Mouse (Mus musculus) heart, postnatal 4 days (tissue): ENCODE measurements around the gene Tmem63a. TPM values are rescaled to one million over a fixed set of nuclear protein-coding genes. Genes with fewer than 3 reads are reported as not detected.
"Not testable (repeated sequence)": the region's sequence is repeated elsewhere in the genome, so short reads cannot be mapped to it uniquely, and the experiment has no call there.

Source experiments
- DNase-seq: peaks from one replicate; pipeline ENCODE4 v3.0.0; 2021
- total RNA-seq, 2 experiments: library from RNA; stranded (reverse); gene quantifications; 2 replicates each; pipeline ENCODE4 v1.2.3; 2021

Tmem63a gene
- total RNA-seq, 2 experiments from 2014 or later = 17.7 to 18.0 TPM

GRCm38 (mm10) chr1:180929599-180929998, 12.5 kb upstream of the Tmem63a start:
- DNase-seq = no peak

- DNase-seq = no peak
Observed at GRCm38 (mm10) chr1:180931106-180931505, 11.0 kb upstream of the Tmem63a start.

GRCm38 (mm10) chr1:180933659-180934058, 8.5 kb upstream of the Tmem63a start:
- DNase-seq = no peak

DNA sequence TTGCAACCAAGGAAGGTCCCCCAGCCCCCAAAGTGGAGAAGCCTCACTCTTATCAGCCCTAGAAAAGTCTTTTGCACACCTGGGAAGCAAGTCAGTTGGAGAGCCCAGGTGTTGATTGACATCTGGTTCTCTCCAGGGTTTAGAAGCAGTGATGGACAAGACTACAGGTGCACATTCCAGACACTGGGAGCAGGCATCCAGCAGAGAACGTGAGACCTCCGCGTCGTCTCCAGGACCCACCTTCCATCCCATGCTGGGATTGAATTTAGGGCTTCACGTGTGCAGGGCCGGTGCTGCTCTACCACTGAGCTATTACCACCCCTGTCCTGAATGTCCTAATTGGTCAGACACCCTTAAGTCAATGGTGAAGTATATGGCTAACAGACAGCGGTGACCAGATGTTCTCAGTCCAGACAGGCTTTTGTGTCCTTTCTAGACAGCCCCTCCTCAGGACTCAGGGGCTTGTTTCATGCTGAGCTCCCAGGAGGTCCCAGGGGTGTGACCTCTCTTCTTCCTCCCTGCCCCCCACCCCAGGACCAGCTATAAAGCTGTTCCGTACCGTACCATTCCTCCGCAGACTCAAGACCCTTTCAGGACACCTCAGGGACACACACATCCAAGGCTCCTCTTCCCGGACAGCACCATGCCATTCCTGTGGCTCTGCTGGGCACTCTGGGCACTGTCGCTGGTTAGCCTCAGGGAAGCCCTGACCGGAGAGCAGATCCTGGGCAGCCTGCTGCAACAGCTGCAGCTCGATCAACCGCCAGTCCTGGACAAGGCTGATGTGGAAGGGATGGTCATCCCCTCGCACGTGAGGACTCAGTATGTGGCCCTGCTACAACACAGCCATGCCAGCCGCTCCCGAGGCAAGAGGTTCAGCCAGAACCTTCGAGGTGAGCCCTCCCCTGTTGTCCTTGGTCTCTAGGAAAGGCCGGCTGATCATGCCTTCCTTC, 7.4 kb upstream of the Tmem63a start, which contains the start of gene Lefty1:
Lefty1 (plus strand) TSS at position 556 of the 953 bp plus-strand sequence.
- DNase-seq = no peak

DNA sequence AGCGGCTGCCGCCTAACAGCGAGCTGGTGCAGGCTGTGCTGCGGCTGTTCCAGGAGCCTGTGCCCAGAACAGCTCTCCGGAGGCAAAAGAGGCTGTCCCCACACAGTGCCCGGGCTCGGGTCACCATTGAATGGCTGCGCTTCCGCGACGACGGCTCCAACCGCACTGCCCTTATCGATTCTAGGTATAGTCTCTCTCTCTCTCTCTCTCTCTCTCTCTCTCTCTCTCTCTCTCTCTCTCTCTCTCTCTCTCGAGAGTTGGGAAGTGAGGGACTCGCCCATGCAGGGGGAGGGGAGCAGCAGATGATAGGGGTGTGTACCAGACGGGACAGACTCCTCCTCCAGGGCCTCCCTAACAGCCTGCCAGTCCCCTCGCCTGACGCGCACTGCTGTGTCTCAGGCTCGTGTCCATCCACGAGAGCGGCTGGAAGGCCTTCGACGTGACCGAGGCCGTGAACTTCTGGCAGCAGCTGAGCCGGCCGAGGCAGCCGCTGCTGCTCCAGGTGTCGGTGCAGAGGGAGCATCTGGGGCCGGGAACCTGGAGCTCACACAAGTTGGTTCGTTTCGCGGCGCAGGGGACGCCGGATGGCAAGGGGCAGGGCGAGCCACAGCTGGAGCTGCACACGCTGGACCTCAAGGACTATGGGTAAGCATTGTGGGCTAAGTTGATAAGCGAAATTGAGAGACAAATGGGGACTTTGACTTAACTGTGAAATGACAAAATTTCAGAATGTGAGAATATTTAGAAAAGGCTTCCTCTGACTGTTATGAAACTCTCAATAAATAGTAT, 5.3 kb upstream of the Tmem63a start:
- DNase-seq = peak; percentile 56

- not testable (repeated sequence) for DNase-seq
Observed at GRCm38 (mm10) chr1:180937631-180938030, 4.5 kb upstream of the Tmem63a start.

GRCm38 (mm10) chr1:180938781-180939180, 3.4 kb upstream of the Tmem63a start:
- DNase-seq = not testable (repeated sequence)

- no peak for DNase-seq
Observed at GRCm38 (mm10) chr1:180940776-180941460, 1.2 kb upstream of the Tmem63a start.

DNA sequence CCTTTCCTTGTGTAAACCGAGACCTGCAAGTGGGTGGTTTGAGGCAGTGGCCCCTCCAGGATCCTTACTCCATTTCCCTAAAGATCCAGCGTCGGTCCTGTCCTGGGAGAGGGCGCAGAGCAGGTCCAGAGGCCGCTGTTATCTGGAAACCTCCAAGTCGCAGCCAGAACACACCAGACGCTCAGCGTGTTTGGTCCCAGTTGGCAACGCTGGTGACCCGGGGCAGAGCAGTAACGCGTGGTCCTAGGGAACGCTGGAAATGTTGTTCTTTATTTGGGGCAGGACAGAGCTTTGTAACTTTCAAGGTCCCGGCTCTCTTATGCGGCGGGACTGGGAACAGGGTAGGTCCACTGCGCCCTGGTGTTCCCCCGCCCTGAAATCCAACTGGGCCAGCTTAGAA, 418 bp upstream of the Tmem63a start:
- DNase-seq = peak; percentile 43

- no peak for DNase-seq
Observed at GRCm38 (mm10) chr1:180943032-180943644, 994 bp downstream of the Tmem63a start.

DNA sequence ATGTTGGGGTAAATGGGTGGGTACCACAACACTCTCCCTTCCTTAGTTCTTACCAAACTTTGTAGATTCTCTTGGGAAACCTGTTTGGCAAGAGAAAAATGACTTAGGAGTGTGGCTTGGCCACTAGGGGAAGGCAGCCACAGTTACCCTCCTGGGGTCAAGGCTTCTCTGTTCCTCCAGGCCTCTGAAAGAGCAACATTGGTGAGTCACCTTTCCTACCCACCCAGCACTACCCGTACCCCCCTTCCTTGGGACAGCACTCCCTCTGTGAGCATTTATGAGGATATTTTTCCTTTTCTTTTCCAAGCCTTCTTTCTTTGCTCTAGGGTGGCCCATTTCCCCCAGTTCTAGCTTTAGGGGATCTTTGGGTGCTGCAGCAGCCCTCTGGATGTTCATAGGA, 1.8 kb downstream of the Tmem63a start:
- DNase-seq = no peak

DNA sequence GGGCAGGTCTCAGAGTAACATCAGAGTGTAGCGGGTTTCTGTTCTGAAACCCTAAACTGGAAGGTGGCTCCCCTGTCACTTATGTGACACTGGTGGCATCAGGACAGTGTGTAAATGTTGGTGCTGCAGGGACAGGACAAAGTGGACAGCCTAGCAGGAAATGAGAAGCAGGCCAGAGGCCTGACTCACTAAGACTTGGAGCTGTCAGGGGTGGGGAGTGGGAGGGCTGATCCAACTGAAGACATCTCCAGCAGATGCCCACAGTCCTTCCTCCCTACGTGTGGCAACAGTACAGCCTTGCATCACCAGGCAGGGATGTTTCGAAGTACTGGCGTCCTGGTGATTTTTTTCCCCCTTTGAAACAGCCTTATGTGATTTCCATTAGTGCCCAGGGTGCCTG, 2.4 kb downstream of the Tmem63a start:
- DNase-seq = no peak

- DNase-seq = peak; percentile 70
Observed at GRCm38 (mm10) chr1:180945001-180945980, 3.1 kb downstream of the Tmem63a start.

DNA sequence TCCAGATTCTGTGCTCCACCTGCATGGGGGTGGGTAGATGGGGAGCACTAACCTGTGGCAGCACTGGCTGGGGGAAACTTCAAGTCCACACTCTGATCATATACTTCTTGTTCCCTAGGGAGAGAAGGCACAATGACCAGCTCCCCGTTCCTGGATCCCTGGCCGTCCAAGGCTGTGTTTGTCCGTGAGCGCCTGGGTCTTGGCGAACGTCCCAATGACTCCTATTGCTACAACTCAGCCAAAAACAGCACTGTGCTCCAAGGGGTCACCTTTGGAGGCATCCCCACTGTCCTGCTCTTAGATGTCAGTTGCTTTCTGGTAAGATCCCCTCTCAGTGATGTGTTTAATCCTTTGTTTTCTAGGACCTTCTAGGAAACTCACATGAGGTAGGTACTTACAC, 4.3 kb downstream of the Tmem63a start:
- DNase-seq = no peak

- DNase-seq = no peak
Observed at GRCm38 (mm10) chr1:180952085-180952746, 10.1 kb downstream of the Tmem63a start.

- DNase-seq = no peak
Observed at GRCm38 (mm10) chr1:180952808-180953207, 10.7 kb downstream of the Tmem63a start.

DNA sequence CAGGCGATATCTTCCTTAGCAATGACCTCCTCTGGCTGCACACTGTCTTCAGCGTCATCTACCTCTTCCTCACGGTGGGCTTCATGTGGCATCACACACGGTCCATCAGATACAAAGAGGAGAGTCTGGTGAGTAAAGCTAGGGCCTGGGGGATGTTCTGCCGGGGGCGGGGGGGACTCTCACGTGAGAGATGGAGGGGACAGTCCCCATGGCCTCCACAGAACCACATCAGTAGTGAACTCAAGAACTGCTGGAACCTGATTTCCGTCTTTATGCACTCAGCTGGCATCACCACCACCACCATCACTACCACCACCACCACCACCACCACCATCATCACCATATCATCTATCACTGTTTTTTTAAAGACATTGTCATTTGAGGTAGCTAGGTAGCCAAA, 14.3 kb downstream of the Tmem63a start:
- DNase-seq = no peak

- DNase-seq = peak; percentile 39
Observed at GRCm38 (mm10) chr1:180956973-180957381, 14.8 kb downstream of the Tmem63a start.

DNA sequence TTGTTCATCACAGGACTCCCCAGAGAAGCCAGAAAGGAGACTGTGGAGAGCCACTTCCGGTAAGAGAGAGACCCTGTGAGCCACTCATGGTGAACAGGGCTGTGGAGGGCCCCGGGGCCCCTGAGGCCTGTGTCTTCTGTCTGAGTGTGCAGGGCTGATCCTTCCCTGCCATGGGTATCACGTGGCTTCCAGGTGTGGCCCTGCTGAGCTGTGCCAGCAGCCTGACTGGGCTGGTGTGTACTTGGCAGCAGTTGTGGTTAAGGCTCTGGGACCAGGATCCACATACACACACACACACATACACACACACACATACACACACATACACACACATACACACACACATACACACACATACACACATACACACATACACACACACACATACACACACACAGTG, 15.8 kb downstream of the Tmem63a start:
- no peak for DNase-seq

- no peak for DNase-seq
Observed at GRCm38 (mm10) chr1:180958797-180959196, 16.7 kb downstream of the Tmem63a start.
